Mouse (Mus musculus): ENCODE results near the gene Gpr89.

DNA sequence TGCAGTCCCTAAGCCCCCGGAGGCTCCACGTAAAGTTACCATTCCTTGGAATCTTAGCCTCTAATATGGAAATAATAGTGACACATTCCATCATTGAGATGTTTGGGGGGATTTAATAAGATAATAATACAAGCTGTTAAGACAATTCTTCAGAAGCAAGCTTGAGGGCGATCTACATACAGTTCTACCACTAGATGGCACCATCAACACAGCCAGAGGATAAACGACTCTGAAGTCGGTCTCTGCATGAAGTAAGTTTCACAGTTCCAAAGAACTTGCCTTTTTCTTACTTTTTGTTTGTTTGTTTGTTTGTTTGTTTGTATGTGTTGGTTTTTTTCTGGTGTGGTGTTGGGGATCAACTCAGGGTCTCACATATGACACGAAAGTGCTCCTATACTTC, 31.1 kb upstream of the Gpr89 start:
- TF ChIP-seq GATA1 (IDR thresholded peaks at IDR 0.05; ENCODE audit: low read length) (no peak), TAL1 (IDR thresholded peaks at IDR 0.05; ENCODE audit: low read length) (no peak)

All from erythroblast, embryonic 14.5 days (primary cell).